Mouse (Mus musculus) embryonic fibroblast, embryonic 13.5 days (primary cell): ENCODE data around the gene Rapgef2.

Source experiments
- CTCF ChIP-seq: IDR thresholded peaks from 2 replicates; pipeline ENCODE4 v1.5.1; 2011; ENCODE audit warnings: mild to moderate bottlenecking, control low read depth, low read length, moderate library complexity, borderline replicate concordance; ENCODE audit not compliant: insufficient read depth
- POLR2A ChIP-seq: IDR thresholded peaks from 2 replicates; pipeline ENCODE4 v1.6.1; 2011; ENCODE audit warnings: low read depth, mild to moderate bottlenecking, control low read depth, low read length, moderate library complexity

DNA sequence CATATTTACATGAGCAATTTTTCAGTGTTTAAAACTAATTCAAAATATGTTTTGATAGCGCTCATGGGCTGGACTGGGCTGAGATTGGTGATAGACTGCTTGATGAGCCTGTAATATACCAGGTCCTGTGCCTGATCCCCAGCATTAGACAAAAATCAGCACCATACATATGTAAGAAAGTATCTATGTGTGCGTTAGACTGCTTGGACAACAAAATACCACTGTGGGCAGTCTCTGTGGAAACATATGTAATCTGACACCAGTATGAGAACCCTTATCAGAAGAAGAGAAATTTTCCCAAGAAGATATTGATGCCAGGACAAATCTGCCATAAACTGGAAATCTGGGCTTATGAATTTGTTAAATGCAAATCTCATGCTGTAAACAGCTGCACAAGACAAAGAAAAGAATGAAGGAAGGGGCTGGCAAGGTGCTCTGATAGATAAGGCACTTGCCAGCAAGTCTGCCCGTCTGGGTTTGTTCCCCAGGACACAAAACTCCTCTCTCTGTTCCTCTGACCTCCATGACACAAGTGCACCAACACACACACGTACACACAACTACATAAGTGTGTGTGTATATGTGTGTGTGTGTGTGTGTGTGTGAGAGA, 47.8 kb downstream of the Rapgef2 start:
- no peak for TF ChIP-seq CTCF
- no peak for TF ChIP-seq POLR2A
